In genomic region chr2:70831709-70832350, GRCm38 (mm10) we compare ENCODE assay signal across 33 mouse cellular contexts. TPM values are rescaled to one million over a fixed set of nuclear protein-coding genes. Genes with fewer than 3 reads are reported as not detected.
DNase-seq lines count a peak whose midpoint lies in the region; ATAC-seq and TF ChIP-seq lines count a peak whose summit lies in the region.
"Had no signal": no experiment of that assay in that cellular context is flagged by ENCODE, and none has a peak within 500 bp of the region (broad histone marks: within the 10 kb centered on the region; RNA-seq: fewer than 3 reads in every experiment).

No protein-coding gene starts in this region.

- no peak overlapping the region for H3K27ac ChIP-seq in midbrain, embryonic 11.5 days (ENCODE audit: low read depth, low read length)
- no peak overlapping the region for H3K27ac ChIP-seq in midbrain, embryonic 13.5 days
- peak overlapping the region; percentile 97 for H3K27ac ChIP-seq in liver, embryonic 14.5 days
- H3K27ac ChIP-seq in hindbrain, embryonic 16.5 days (ENCODE audit: low read depth, low read length): no peak overlapping the region
- H3K27ac ChIP-seq: forebrain, embryonic 13.5 days; heart, embryonic 13.5 days; hindbrain, embryonic 14.5 days; limb, embryonic 13.5 days; stomach, embryonic 15.5 days had no signal

- no peak for TF ChIP-seq EP300 in liver, embryonic 14.5 days (IDR thresholded peaks at IDR 0.05; ENCODE audit: low read depth)

- no peaks in the 10 kb centered on the region for H3K27me3 ChIP-seq in midbrain, embryonic 11.5 days (ENCODE audit: control insufficient read depth, insufficient read depth, low read length)
- H3K27me3 ChIP-seq in midbrain, embryonic 13.5 days: no peaks in the 10 kb centered on the region
- no peaks in the 10 kb centered on the region for H3K27me3 ChIP-seq in liver, embryonic 14.5 days (ENCODE audit: control insufficient read depth, insufficient read depth, low read length)
- no peaks in the 10 kb centered on the region for H3K27me3 ChIP-seq in hindbrain, embryonic 16.5 days (replicated peaks; ENCODE audit: control insufficient read depth, insufficient read depth, low read length)
- H3K27me3 ChIP-seq: CH12.LX; forebrain, embryonic 13.5 days; heart, embryonic 13.5 days; limb, embryonic 13.5 days; megakaryocyte, embryonic 14.5 days; Patski; stomach, embryonic 15.5 days had no signal

- no peak overlapping the region for H3K4me3 ChIP-seq in midbrain, embryonic 11.5 days (ENCODE audit: low read depth, low read length)
- no peak overlapping the region for H3K4me3 ChIP-seq in midbrain, embryonic 13.5 days (replicated peaks)
- H3K4me3 ChIP-seq in liver, embryonic 14.5 days (ENCODE audit: insufficient read depth in 1 of 2, low read depth in 2 of 2, low read length in 2 of 2): no peak overlapping the region
- no peak overlapping the region for H3K4me3 ChIP-seq in hindbrain, embryonic 16.5 days (ENCODE audit: low read length)
- H3K4me3 ChIP-seq: forebrain, embryonic 13.5 days; heart, embryonic 13.5 days; limb, embryonic 13.5 days; stomach, embryonic 15.5 days had no signal

- peak; percentile 47 for DNase-seq in midbrain, embryonic 11.5 days (ENCODE audit: low spot score, missing footprints)
- peak; percentile 29 for DNase-seq in liver
- no peak for DNase-seq in liver, embryonic 14.5 days (ENCODE audit: low read depth in 3 of 3, low spot score in 3 of 3)
- peak; percentile 75 for DNase-seq in yolk sac, embryonic 10.5 days (ENCODE audit: low spot score)
- no peak for DNase-seq in gastrocnemius, adult 8-10 months (ENCODE audit: low spot score in 2 of 2)
- DNase-seq in heart, adult 9 months (ENCODE audit: low spot score in 2 of 2): no peak
- DNase-seq: adrenal gland, postnatal 10 days; cerebellum, adult 8-10 months; cerebellum, postnatal 25 days; gastrocnemius, postnatal 25 days; heart, adult 18-20 months; heart, postnatal 10 days; kidney, adult 9 months; kidney, postnatal 10 days; layer of hippocampus, adult 9-11 months; lung, embryonic 14.5 days; midbrain, embryonic 14.5 days; retina, postnatal 1 day; right cerebral cortex, postnatal 14 days; thymus, adult 2 months; thymus, postnatal 4 days had no signal

- no peaks in the 10 kb centered on the region for H3K36me3 ChIP-seq in midbrain, embryonic 11.5 days (ENCODE audit: control insufficient read depth, insufficient read depth, low read length)
- no peaks in the 10 kb centered on the region for H3K36me3 ChIP-seq in midbrain, embryonic 13.5 days
- no peaks in the 10 kb centered on the region for H3K36me3 ChIP-seq in liver, embryonic 14.5 days (replicated peaks; ENCODE audit: control insufficient read depth, insufficient read depth, low read depth)
- H3K36me3 ChIP-seq in hindbrain, embryonic 16.5 days (ENCODE audit: control insufficient read depth, insufficient read depth, low read length): no peaks in the 10 kb centered on the region
- H3K36me3 ChIP-seq: G1E; heart, embryonic 13.5 days; limb, embryonic 13.5 days; stomach, embryonic 15.5 days had no signal

- TF ChIP-seq CTCF in liver, embryonic 14.5 days (IDR thresholded peaks at IDR 0.05; ENCODE audit: low read depth): no peak

- H3K9ac ChIP-seq in midbrain, embryonic 11.5 days (ENCODE audit: low read length): no peak overlapping the region
- no peak overlapping the region for H3K9ac ChIP-seq in midbrain, embryonic 13.5 days (replicated peaks)
- no peak overlapping the region for H3K9ac ChIP-seq in liver, embryonic 14.5 days (replicated peaks)
- H3K9ac ChIP-seq in hindbrain, embryonic 16.5 days (ENCODE audit: low read depth, low read length): no peak overlapping the region
- H3K9ac ChIP-seq: forebrain, embryonic 13.5 days; heart, embryonic 13.5 days; hindbrain, embryonic 14.5 days; limb, embryonic 13.5 days; lung, embryonic 14.5 days; stomach, embryonic 15.5 days had no signal

- no peak for ATAC-seq in midbrain, embryonic 11.5 days (ENCODE audit: low FRiP score)
- ATAC-seq in midbrain, embryonic 13.5 days: no peak
- ATAC-seq in liver, embryonic 14.5 days (ENCODE audit: insufficient read depth): no peak
- ATAC-seq in hindbrain, embryonic 16.5 days: no peak
- ATAC-seq: forebrain, embryonic 13.5 days; inflammation-experienced regulatory T-cells, adult 6 months; Patski had no signal

- 89% methylated on average over 10 of the region's 10 CpGs for WGBS in midbrain, embryonic 11.5 days
- WGBS in midbrain, embryonic 13.5 days: 93% methylated on average over 10 of the region's 10 CpGs
- WGBS in liver, embryonic 14.5 days (ENCODE audit: insufficient replicate concordance): 59% methylated on average over 10 of the region's 10 CpGs
- 95% methylated on average over 10 of the region's 10 CpGs for WGBS in hindbrain, embryonic 16.5 days

- H3K4me2 ChIP-seq in midbrain, embryonic 11.5 days: no peak overlapping the region
- no peak overlapping the region for H3K4me2 ChIP-seq in midbrain, embryonic 13.5 days (replicated peaks)
- no peak overlapping the region for H3K4me2 ChIP-seq in liver, embryonic 14.5 days (ENCODE audit: low read depth)
- no peak overlapping the region for H3K4me2 ChIP-seq in hindbrain, embryonic 16.5 days (ENCODE audit: low read length)
- H3K4me2 ChIP-seq: forebrain, embryonic 13.5 days; heart, embryonic 13.5 days; hindbrain, embryonic 14.5 days; limb, embryonic 13.5 days; lung, embryonic 14.5 days; stomach, embryonic 15.5 days had no signal

- H3K9me3 ChIP-seq in midbrain, embryonic 11.5 days (ENCODE audit: control insufficient read depth, low read length): no peaks in the 10 kb centered on the region
- H3K9me3 ChIP-seq in midbrain, embryonic 13.5 days: no peaks in the 10 kb centered on the region
- H3K9me3 ChIP-seq in liver, embryonic 14.5 days (ENCODE audit: control insufficient read depth, low read length): no peaks in the 10 kb centered on the region
- H3K9me3 ChIP-seq in hindbrain, embryonic 16.5 days (ENCODE audit: control insufficient read depth, low read length): no peaks in the 10 kb centered on the region
- H3K9me3 ChIP-seq: forebrain, embryonic 13.5 days; G1E; heart, embryonic 13.5 days; limb, embryonic 13.5 days; megakaryocyte, embryonic 14.5 days; stomach, embryonic 15.5 days had no signal

- no peaks in the 10 kb centered on the region for H3K4me1 ChIP-seq in midbrain, embryonic 11.5 days (ENCODE audit: control insufficient read depth, insufficient read depth, low read length)
- no peaks in the 10 kb centered on the region for H3K4me1 ChIP-seq in midbrain, embryonic 13.5 days (replicated peaks)
- H3K4me1 ChIP-seq in liver, embryonic 14.5 days (replicated peaks; ENCODE audit: control insufficient read depth in 2 of 2, insufficient read depth in 2 of 2, low read length in 1 of 2): peaks cover 56 to 66% of the 10 kb centered on the region in 2 experiments
- H3K4me1 ChIP-seq in hindbrain, embryonic 16.5 days (ENCODE audit: control insufficient read depth, insufficient read depth, low read depth, low read length): no peaks in the 10 kb centered on the region; the same call in 1 of the 2 replicates
- H3K4me1 ChIP-seq: forebrain, embryonic 13.5 days; limb, embryonic 13.5 days; stomach, embryonic 15.5 days had no signal

RNA-seq across cellular contexts. Expression of gene Tlk1, which starts 6.3 kb away (rescaled TPM):
- 44.6 and 45.2 TPM in 2 replicates for polyA plus RNA-seq in midbrain, embryonic 11.5 days (2014; fragmentation: Nextera tagmentation; extraction: Ambion mirVana)
- 25.5 and 26.2 TPM in 2 replicates for polyA plus RNA-seq in midbrain, embryonic 13.5 days (2015; fragmentation: Nextera tagmentation; extraction: Ambion mirVana)
- 15.0 and 23.7 TPM in 2 replicates for polyA plus RNA-seq in liver, embryonic 14.5 days (2012; rRNA removed)
- 24.3 and 36.1 TPM in 2 replicates for polyA plus RNA-seq in liver, embryonic 14.5 days (2014; fragmentation: Nextera tagmentation; extraction: Ambion mirVana)
- 10 to 100 TPM; 37.8 to 44.5 (median 40.8) TPM for total RNA-seq in gastrocnemius, adult 8-10 months (2022)
- polyA plus RNA-seq in hindbrain, embryonic 16.5 days (2015; fragmentation: Nextera tagmentation; extraction: Ambion mirVana): 17.7 TPM in 2 replicates

Comparison
In these comparisons a context has a peak if more than half of its experiments do, and no peak if none do; other contexts are left out.
1. DNase-seq: peak in midbrain, embryonic 11.5 days (single experiment), liver (single experiment) and yolk sac, embryonic 10.5 days (single experiment); none in liver, embryonic 14.5 days (0 of 3), gastrocnemius, adult 8-10 months (0 of 2) and heart, adult 9 months (0 of 2).